Mouse (Mus musculus): ENCODE measurements around the gene Ap4b1.

GRCm38 (mm10) chr3:103852565-103853299, 43.4 kb downstream of the Ap4b1 start:
- TF ChIP-seq E2F4 (IDR thresholded peaks at IDR 0.05; ENCODE audit: insufficient read depth), result no peak
- TF ChIP-seq USF1 (IDR thresholded peaks at IDR 0.05; ENCODE audit: low read depth), result no peak
- no peak for TF ChIP-seq POLR2A (IDR thresholded peaks at IDR 0.05; ENCODE audit: insufficient read length, low read depth)
- TF ChIP-seq MYOG (IDR thresholded peaks at IDR 0.05; ENCODE audit: control insufficient read depth in 1 of 3, insufficient read depth in 1 of 3, insufficient read length in 2 of 3, low read depth in 2 of 3), result no peak
- no peak for TF ChIP-seq POLR2AphosphoS2 (IDR thresholded peaks at IDR 0.05; ENCODE audit: insufficient read length, low read depth)
- TF ChIP-seq MAX (IDR thresholded peaks at IDR 0.05; ENCODE audit: low read depth), result no peak
- no peak for TF ChIP-seq TCF3 (IDR thresholded peaks at IDR 0.05; ENCODE audit: insufficient read length, low read depth)
- TF ChIP-seq CEBPB (IDR thresholded peaks at IDR 0.05; ENCODE audit: insufficient read depth, poor library complexity, severe bottlenecking), result no peak

Measured in myocyte (in vitro differentiated cells).